Mouse (Mus musculus) C2C12 (cell line): ENCODE results near the gene Mpp6. TPM values are rescaled to one million over a fixed set of nuclear protein-coding genes. Genes with fewer than 3 reads are reported as not detected.

Experiments
- H3K27me3 ChIP-seq: one replicate; pipeline ENCODE4 v1.6.1; 2011; ENCODE audit not compliant: control insufficient read depth, insufficient read depth, insufficient read length
- H3K36me3 ChIP-seq: one replicate; pipeline ENCODE4 v1.6.1; 2011; ENCODE audit not compliant: control insufficient read depth, insufficient read depth
- H3K4me3 ChIP-seq: one replicate; pipeline ENCODE4 v1.5.1; 2011; ENCODE audit warnings: mild to moderate bottlenecking, control low read depth; ENCODE audit not compliant: poor library complexity, insufficient read depth, severe bottlenecking
- H3K79me2 ChIP-seq: one replicate; pipeline ENCODE4 v1.6.1; 2011; ENCODE audit not compliant: control insufficient read depth, insufficient read depth
- H3K79me3 ChIP-seq: one replicate; pipeline ENCODE4 v1.6.1; 2011; ENCODE audit warnings: low read depth, control low read depth
- H3ac ChIP-seq: one replicate; pipeline ENCODE3; 2011; ENCODE audit warnings: low read depth; ENCODE audit not compliant: control insufficient read depth, insufficient read length
- CEBPB ChIP-seq: IDR thresholded peaks from one replicate; pipeline ENCODE4 v1.6.1; 2011; ENCODE audit warnings: low read depth, mild to moderate bottlenecking, control low read depth, moderate library complexity
- CTCF ChIP-seq: IDR thresholded peaks from one replicate; pipeline ENCODE4 v1.5.1; 2011; ENCODE audit not compliant: control insufficient read depth, insufficient read depth, insufficient read length
- FOSL1 ChIP-seq: IDR thresholded peaks from one replicate; pipeline ENCODE4 v1.8.0; 2011; ENCODE audit warnings: mild to moderate bottlenecking, low read length; ENCODE audit not compliant: poor library complexity, insufficient read depth, severe bottlenecking
- MAX ChIP-seq: IDR thresholded peaks from one replicate; pipeline ENCODE4 v1.6.1; 2011; ENCODE audit warnings: mild to moderate bottlenecking, control low read depth
- MYOD1 ChIP-seq: IDR thresholded peaks from one replicate; pipeline ENCODE4 v1.6.1; 2011; ENCODE audit warnings: low read depth; ENCODE audit not compliant: control insufficient read depth, insufficient read length
- MYOG ChIP-seq: IDR thresholded peaks from one replicate; pipeline ENCODE4 v1.6.1; 2011; ENCODE audit not compliant: control insufficient read depth, insufficient read length; ENCODE audit errors: extremely low read depth
- USF1 ChIP-seq: IDR thresholded peaks from one replicate; pipeline ENCODE4 v1.6.1; 2011; ENCODE audit warnings: low read depth, mild to moderate bottlenecking, control low read depth, moderate library complexity
- polyA plus RNA-seq: library from polyadenylated mRNA; unstranded; fragments of >200 nt; fragmentation: generic; extraction: Trizol; gene quantifications from one replicate; pipeline ENCODE4 v1.2.1, GENCODE M21; 2012; ENCODE audit warnings: missing spikeins

The Mpp6 gene
- polyA plus RNA-seq, 1 experiment = 22.6 TPM

GRCm38 (mm10) chr6:50220863-50221262 is 110.8 kb downstream of the Mpp6 start:
- no peaks in the 10 kb centered on the region for H3K27me3 ChIP-seq
- no peak overlapping the region for H3ac ChIP-seq
- H3K79me2 ChIP-seq = no peaks in the 10 kb centered on the region
- peaks cover 58% of the 10 kb centered on the region for H3K36me3 ChIP-seq
- TF ChIP-seq MAX (no peak), CTCF (peak; percentile 31)
- H3K79me3 ChIP-seq = no peaks in the 10 kb centered on the region
- H3K4me3 ChIP-seq = no peak overlapping the region

GRCm38 (mm10) chr6:50222351-50222750 is 112.3 kb downstream of the Mpp6 start:
- H3K79me3 ChIP-seq = no peaks in the 10 kb centered on the region
- H3K4me3 ChIP-seq = no peak overlapping the region
- TF ChIP-seq MAX (no peak), MYOD1 (no peak)
- no peaks in the 10 kb centered on the region for H3K27me3 ChIP-seq
- H3K79me2 ChIP-seq = no peaks in the 10 kb centered on the region
- peaks cover 53% of the 10 kb centered on the region for H3K36me3 ChIP-seq
- no peak overlapping the region for H3ac ChIP-seq

DNA sequence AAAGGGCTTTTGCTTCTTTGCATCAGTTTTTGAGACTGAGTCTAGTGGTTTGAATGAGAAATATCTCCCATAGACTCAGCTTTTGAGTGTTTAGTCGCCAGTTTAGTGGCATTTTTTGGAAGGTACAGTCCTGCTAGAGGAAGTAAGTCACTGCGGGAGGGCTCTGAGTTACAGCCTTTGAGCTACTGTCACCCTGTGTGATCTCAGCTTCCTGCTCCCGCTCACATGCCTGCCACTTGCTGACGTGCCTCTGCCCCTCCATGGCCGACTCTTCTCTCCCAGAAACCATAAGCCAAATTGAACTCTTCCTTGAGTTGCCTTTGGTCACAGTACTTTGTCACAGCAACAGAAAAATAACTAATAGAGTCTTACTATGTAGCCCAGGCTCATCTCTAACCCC is 112.9 kb downstream of the Mpp6 start:
- Histone ChIP-seq H3K27me3 (no peaks in the 10 kb centered on the region), H3K4me3 (no peak overlapping the region), H3K36me3 (peaks cover 49% of the 10 kb centered on the region), H3K79me2 (no peaks in the 10 kb centered on the region), H3ac (no peak overlapping the region), H3K79me3 (no peaks in the 10 kb centered on the region)
- TF ChIP-seq MAX (no peak), MYOG (no peak), MYOD1 (no peak), FOSL1 (no peak), USF1 (no peak), CEBPB (no peak), CTCF (no peak)

DNA sequence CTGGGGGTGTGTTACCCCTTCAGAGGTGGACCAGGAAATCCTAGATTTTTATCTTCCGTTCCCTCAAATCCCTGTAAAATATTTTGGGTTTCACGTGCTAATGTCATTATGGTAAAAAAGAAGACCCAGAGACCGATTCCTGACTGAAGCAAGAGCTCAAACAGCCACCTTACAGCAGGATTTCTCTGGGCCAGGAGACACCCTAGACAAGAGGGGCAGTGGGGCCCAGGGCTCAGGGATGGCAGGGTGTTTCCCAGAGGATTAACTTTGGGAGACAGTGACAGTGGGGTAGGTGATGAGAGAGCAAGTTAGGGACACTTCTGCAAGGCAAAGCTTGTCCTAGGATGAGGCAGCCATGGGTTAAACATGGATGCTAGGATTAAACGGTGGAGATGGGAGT is 113.6 kb downstream of the Mpp6 start:
- peaks cover 47% of the 10 kb centered on the region for H3K36me3 ChIP-seq
- no peak for TF ChIP-seq MAX
- no peak for TF ChIP-seq CTCF
- TF ChIP-seq USF1 = no peak
- no peak for TF ChIP-seq FOSL1
- no peak for TF ChIP-seq MYOD1
- no peak for TF ChIP-seq CEBPB
- TF ChIP-seq MYOG = no peak
- no peak overlapping the region for H3K4me3 ChIP-seq
- H3ac ChIP-seq = no peak overlapping the region
- no peaks in the 10 kb centered on the region for H3K79me3 ChIP-seq
- no peaks in the 10 kb centered on the region for H3K27me3 ChIP-seq
- no peaks in the 10 kb centered on the region for H3K79me2 ChIP-seq

GRCm38 (mm10) chr6:50225232-50225631 is 115.2 kb downstream of the Mpp6 start:
- no peaks in the 10 kb centered on the region for H3K79me2 ChIP-seq
- H3K36me3 ChIP-seq = peaks cover 34% of the 10 kb centered on the region
- no peak overlapping the region for H3K4me3 ChIP-seq
- no peaks in the 10 kb centered on the region for H3K79me3 ChIP-seq
- H3K27me3 ChIP-seq = no peaks in the 10 kb centered on the region
- no peak overlapping the region for H3ac ChIP-seq
- TF ChIP-seq FOSL1 (no peak), USF1 (no peak)

- TF ChIP-seq CTCF (no peak), USF1 (no peak), CEBPB (no peak), MAX (no peak), MYOD1 (no peak), MYOG (no peak), FOSL1 (no peak)
- no peaks in the 10 kb centered on the region for H3K27me3 ChIP-seq
- no peak overlapping the region for H3K4me3 ChIP-seq
- H3K79me3 ChIP-seq = no peaks in the 10 kb centered on the region
- H3K36me3 ChIP-seq = peaks cover 24% of the 10 kb centered on the region
- no peak overlapping the region for H3ac ChIP-seq
- no peaks in the 10 kb centered on the region for H3K79me2 ChIP-seq
Measured at GRCm38 (mm10) chr6:50228180-50228579, 118.1 kb downstream of the Mpp6 start.

GRCm38 (mm10) chr6:50231288-50231687 is 121.2 kb downstream of the Mpp6 start:
- Histone ChIP-seq H3K79me3 (no peaks in the 10 kb centered on the region), H3K36me3 (peaks cover 19% of the 10 kb centered on the region), H3ac (no peak overlapping the region), H3K4me3 (no peak overlapping the region), H3K79me2 (peaks cover 14% of the 10 kb centered on the region), H3K27me3 (no peaks in the 10 kb centered on the region)
- no peak for TF ChIP-seq CEBPB
- no peak for TF ChIP-seq MAX
- TF ChIP-seq MYOD1 = no peak
- no peak for TF ChIP-seq FOSL1
- TF ChIP-seq CTCF = no peak
